9 mouse cellular contexts compared by ENCODE assay signal in the genomic region with DNA sequence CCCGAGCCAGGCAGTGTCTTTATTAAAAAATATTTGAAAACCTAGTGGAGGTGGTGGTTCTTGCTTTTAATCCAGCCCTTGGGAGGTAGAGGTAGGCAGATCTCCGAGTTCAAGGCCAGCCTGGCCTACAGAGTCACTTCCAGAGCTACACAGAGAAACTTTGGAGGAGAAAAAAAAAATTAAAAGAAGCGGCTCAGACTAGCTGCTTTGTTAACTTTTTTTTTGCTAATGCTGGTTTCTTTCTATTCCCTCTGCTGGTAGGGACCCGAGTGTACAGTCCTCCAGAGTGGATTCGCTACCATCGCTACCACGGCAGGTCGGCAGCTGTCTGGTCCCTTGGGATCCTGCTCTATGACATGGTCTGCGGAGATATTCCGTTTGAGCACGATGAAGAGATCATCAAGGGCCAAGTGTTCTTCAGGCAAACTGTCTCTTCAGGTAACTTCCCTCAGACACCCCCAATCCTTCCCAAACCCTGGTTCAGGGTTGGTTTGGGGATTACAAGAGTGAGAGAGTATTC. TPM values are rescaled to one million over a fixed set of nuclear protein-coding genes. Genes with fewer than 3 reads are reported as not detected.
A peak's percentile ranks its signal among the peaks of the same experiment; 100 is the strongest.
DNase-seq lines count a peak whose midpoint lies in the region; ATAC-seq and TF ChIP-seq lines count a peak whose summit lies in the region.
"Had no signal": no experiment of that assay in that cellular context is flagged by ENCODE, and none has a peak within 500 bp of the region (broad histone marks: within the 10 kb centered on the region; RNA-seq: fewer than 3 reads in every experiment).

No protein-coding gene starts in this region.

- H3K4me3 ChIP-seq in forebrain, embryonic 13.5 days, result peak overlapping the region; percentile 93; the same call in 1 of the 2 replicates
- no peak overlapping the region; the same call in 1 of the 2 replicates for H3K4me3 ChIP-seq in forebrain, embryonic 15.5 days
- peak overlapping the region; percentile 50 for H3K4me3 ChIP-seq in spleen, adult 2 months (ENCODE audit: extremely low read depth, insufficient read depth, insufficient read length)
- H3K4me3 ChIP-seq in limb, embryonic 13.5 days, result peak overlapping the region; percentile 78
- H3K4me3 ChIP-seq in neural tube, embryonic 15.5 days (replicated peaks), result no peak overlapping the region; the same call in 1 of the 2 replicates

- H3K9ac ChIP-seq in forebrain, embryonic 13.5 days, result 0 out of 2 replicates have a peak overlapping the region, but pooled peaks have one; percentile 13
- H3K9ac ChIP-seq in forebrain, embryonic 15.5 days (replicated peaks), result no peak overlapping the region
- H3K9ac ChIP-seq in limb, embryonic 13.5 days, result 0 out of 2 replicates have a peak overlapping the region, but pooled peaks have one; percentile 93
- H3K9ac ChIP-seq in neural tube, embryonic 15.5 days (replicated peaks), result no peak overlapping the region

- no peak overlapping the region for H3K27ac ChIP-seq in forebrain, embryonic 13.5 days
- H3K27ac ChIP-seq in forebrain, embryonic 15.5 days (replicated peaks), result no peak overlapping the region
- peak overlapping the region; percentile 69 for H3K27ac ChIP-seq in spleen, adult 2 months (ENCODE audit: insufficient read depth, low read length)
- no peak overlapping the region for H3K27ac ChIP-seq in limb, embryonic 13.5 days
- no peak overlapping the region for H3K27ac ChIP-seq in neural tube, embryonic 15.5 days (replicated peaks)

- H3K36me3 ChIP-seq in forebrain, embryonic 13.5 days (ENCODE audit: poor library complexity, severe bottlenecking), result peaks cover 17% of the 10 kb centered on the region
- peaks cover 10% of the 10 kb centered on the region for H3K36me3 ChIP-seq in forebrain, embryonic 15.5 days
- H3K36me3 ChIP-seq in spleen, adult 2 months (ENCODE audit: control insufficient read depth, insufficient read depth, low read length), result peaks cover 16% of the 10 kb centered on the region
- peaks cover 23% of the 10 kb centered on the region for H3K36me3 ChIP-seq in limb, embryonic 13.5 days
- peaks cover 7% of the 10 kb centered on the region; the same call in 1 of the 2 replicates for H3K36me3 ChIP-seq in neural tube, embryonic 15.5 days

- peak overlapping the region; percentile 94 for H3K4me2 ChIP-seq in forebrain, embryonic 13.5 days
- no peak overlapping the region; the same call in 1 of the 2 replicates for H3K4me2 ChIP-seq in forebrain, embryonic 15.5 days (replicated peaks)
- H3K4me2 ChIP-seq in limb, embryonic 13.5 days (replicated peaks), result peak overlapping the region; percentile 93
- peak overlapping the region; percentile 74 for H3K4me2 ChIP-seq in neural tube, embryonic 15.5 days

- no peak for TF ChIP-seq POLR2A in spleen, adult 2 months (IDR thresholded peaks at IDR 0.05; ENCODE audit: low read depth, low read length)

- TF ChIP-seq CTCF in spleen, adult 2 months (IDR thresholded peaks at IDR 0.05; ENCODE audit: extremely low read depth, insufficient read depth, insufficient read length, insufficient replicate concordance), result no peak

- H3K9me3 ChIP-seq in forebrain, embryonic 13.5 days (replicated peaks), result no peaks in the 10 kb centered on the region
- no peaks in the 10 kb centered on the region for H3K9me3 ChIP-seq in forebrain, embryonic 15.5 days
- H3K9me3 ChIP-seq in limb, embryonic 13.5 days, result no peaks in the 10 kb centered on the region
- H3K9me3 ChIP-seq in neural tube, embryonic 15.5 days (replicated peaks), result no peaks in the 10 kb centered on the region

- peaks cover 23% of the 10 kb centered on the region for H3K4me1 ChIP-seq in forebrain, embryonic 13.5 days
- H3K4me1 ChIP-seq in forebrain, embryonic 15.5 days, result peaks cover 29% of the 10 kb centered on the region
- H3K4me1 ChIP-seq in spleen, adult 2 months (ENCODE audit: control insufficient read depth, insufficient read depth, insufficient read length), result peaks cover 28% of the 10 kb centered on the region
- H3K4me1 ChIP-seq in limb, embryonic 13.5 days, result peaks cover 23% of the 10 kb centered on the region
- H3K4me1 ChIP-seq in neural tube, embryonic 15.5 days, result peaks cover 33% of the 10 kb centered on the region

- H3K27me3 ChIP-seq in forebrain, embryonic 13.5 days, result no peaks in the 10 kb centered on the region
- H3K27me3 ChIP-seq in forebrain, embryonic 15.5 days, result no peaks in the 10 kb centered on the region
- H3K27me3 ChIP-seq in spleen, adult 2 months (ENCODE audit: control insufficient read depth, insufficient read depth, low read length), result no peaks in the 10 kb centered on the region
- no peaks in the 10 kb centered on the region for H3K27me3 ChIP-seq in limb, embryonic 13.5 days
- no peaks in the 10 kb centered on the region for H3K27me3 ChIP-seq in neural tube, embryonic 15.5 days (replicated peaks)

- ATAC-seq in forebrain, embryonic 13.5 days, result no peak
- no peak for ATAC-seq in forebrain, embryonic 15.5 days (replicated peaks)
- ATAC-seq in limb, embryonic 13.5 days (ENCODE audit: low FRiP score, low read depth), result no peak
- ATAC-seq in neural tube, embryonic 15.5 days (ENCODE audit: low FRiP score), result no peak
- no peak for ATAC-seq in monocyte, adult 5-6 weeks (replicated peaks; ENCODE audit: insufficient number of reproducible peaks, low FRiP score, low TSS enrichment, poor library complexity, severe bottlenecking)

- no peak for DNase-seq in spleen, adult 2 months (ENCODE audit: low read depth in 1 of 2, low spot score in 2 of 2)
- no peak for DNase-seq in spleen, postnatal 4 days (ENCODE audit: low spot score in 2 of 2)
- DNase-seq in cerebellum, postnatal 25 days, result no peak

- WGBS in forebrain, embryonic 13.5 days, result 84% methylated on average over 11 of the region's 11 CpGs
- WGBS in forebrain, embryonic 15.5 days, result 79% methylated on average over 11 of the region's 11 CpGs
- 18% methylated on average over 11 of the region's 11 CpGs for WGBS in spleen, adult 2 months
- WGBS in limb, embryonic 13.5 days, result 80% methylated on average over 11 of the region's 11 CpGs
- WGBS in neural tube, embryonic 15.5 days, result 74% methylated on average over 11 of the region's 11 CpGs

RNA-seq across cellular contexts. Expression of gene Pim1, which starts 3.0 kb away (rescaled TPM):
- polyA plus RNA-seq in forebrain, embryonic 13.5 days (2015; fragmentation: Nextera tagmentation; extraction: Ambion mirVana), result 21.0 and 22.0 TPM in 2 replicates
- polyA plus RNA-seq in forebrain, embryonic 15.5 days (2015; fragmentation: Nextera tagmentation; extraction: Ambion mirVana), result 15.6 and 17.7 TPM in 2 replicates
- 56.6 and 90.2 TPM in 2 replicates for polyA plus RNA-seq in spleen, adult 2 months (2012; rRNA removed)
- 18.9 and 22.3 TPM in 2 replicates for polyA plus RNA-seq in limb, embryonic 13.5 days (2015; fragmentation: Nextera tagmentation; extraction: Ambion mirVana)
- polyA plus RNA-seq in neural tube, embryonic 15.5 days (2015; fragmentation: Nextera tagmentation; extraction: Ambion mirVana), result 9.0 and 15.8 TPM in 2 replicates
- 698 to 1,062 TPM (median 980 TPM) in 3 replicates for total RNA-seq in monocyte, adult 5-6 weeks (2017)

RNA-seq across cellular contexts. Expression of gene Gm17657, which starts 55.9 kb away (rescaled TPM):
- polyA plus RNA-seq in forebrain, embryonic 13.5 days (2015; fragmentation: Nextera tagmentation; extraction: Ambion mirVana), result not detected in 2 replicates
- not detected in 2 replicates for polyA plus RNA-seq in forebrain, embryonic 15.5 days (2015; fragmentation: Nextera tagmentation; extraction: Ambion mirVana)
- not detected in 2 replicates for polyA plus RNA-seq in spleen, adult 2 months (2012; rRNA removed)
- not detected in 2 replicates for polyA plus RNA-seq in limb, embryonic 13.5 days (2015; fragmentation: Nextera tagmentation; extraction: Ambion mirVana)
- polyA plus RNA-seq in neural tube, embryonic 15.5 days (2015; fragmentation: Nextera tagmentation; extraction: Ambion mirVana), result not detected in 2 replicates
- not detected in 3 replicates for total RNA-seq in monocyte, adult 5-6 weeks (2017)
- polyA plus RNA-seq: cerebellum, adult 2 months had no signal

RNA-seq across cellular contexts. Expression of gene Tbc1d22b, which starts 56.1 kb away (rescaled TPM):
- polyA plus RNA-seq in forebrain, embryonic 13.5 days (2015; fragmentation: Nextera tagmentation; extraction: Ambion mirVana), result 17.7 and 20.1 TPM in 2 replicates
- polyA plus RNA-seq in forebrain, embryonic 15.5 days (2015; fragmentation: Nextera tagmentation; extraction: Ambion mirVana), result 22.3 and 22.9 TPM in 2 replicates
- polyA plus RNA-seq in spleen, adult 2 months (2012; rRNA removed), result 15.5 and 17.7 TPM in 2 replicates
- polyA plus RNA-seq in limb, embryonic 13.5 days (2015; fragmentation: Nextera tagmentation; extraction: Ambion mirVana), result 14.5 and 16.2 TPM in 2 replicates
- polyA plus RNA-seq in neural tube, embryonic 15.5 days (2015; fragmentation: Nextera tagmentation; extraction: Ambion mirVana), result 25.7 and 29.4 TPM in 2 replicates
- total RNA-seq in monocyte, adult 5-6 weeks (2017), result 7.9 to 22.0 TPM (median 8.4 TPM) in 3 replicates

RNA-seq across cellular contexts. Expression of gene Tmem217, which starts 58.7 kb away (rescaled TPM):
- 1.2 and 1.3 TPM in 2 replicates for polyA plus RNA-seq in forebrain, embryonic 13.5 days (2015; fragmentation: Nextera tagmentation; extraction: Ambion mirVana)
- polyA plus RNA-seq in forebrain, embryonic 15.5 days (2015; fragmentation: Nextera tagmentation; extraction: Ambion mirVana), result 1.3 and 1.6 TPM in 2 replicates
- not detected in 2 replicates for polyA plus RNA-seq in spleen, adult 2 months (2012; rRNA removed)
- polyA plus RNA-seq in limb, embryonic 13.5 days (2015; fragmentation: Nextera tagmentation; extraction: Ambion mirVana), result 1.2 and 1.7 TPM in 2 replicates
- 1.2 and 1.5 TPM in 2 replicates for polyA plus RNA-seq in neural tube, embryonic 15.5 days (2015; fragmentation: Nextera tagmentation; extraction: Ambion mirVana)
- total RNA-seq in monocyte, adult 5-6 weeks (2017), result not detected in 3 replicates

Comparison
In these comparisons a context has a peak if more than half of its experiments do, and no peak if none do; other contexts are left out.
1. H3K4me3 ChIP-seq: peak in forebrain, embryonic 13.5 days (single experiment), spleen, adult 2 months (single experiment) and limb, embryonic 13.5 days (single experiment); none in forebrain, embryonic 15.5 days (single experiment) and neural tube, embryonic 15.5 days (single experiment).
2. H3K9ac ChIP-seq: peak in forebrain, embryonic 13.5 days (single experiment) and limb, embryonic 13.5 days (single experiment); none in forebrain, embryonic 15.5 days (single experiment) and neural tube, embryonic 15.5 days (single experiment).